Mouse (Mus musculus) T-cell, adult 2 months (primary cell): ENCODE measurements at regions not wholly inside any gene's neighbourhood (a gene's known extent, or its start where the extent isn't known, plus 50 kb on each side); places are given as distances from the start of the nearest gene placed in this dataset.
"Not testable (repeated sequence)": the region's sequence is repeated elsewhere in the genome, so short reads cannot be mapped to it uniquely, and the experiment has no call there.

Source experiments
- DNase-seq: peaks from one replicate; pipeline ENCODE4 v3.0.0; 2022; ENCODE audit warnings: low spot score

DNA sequence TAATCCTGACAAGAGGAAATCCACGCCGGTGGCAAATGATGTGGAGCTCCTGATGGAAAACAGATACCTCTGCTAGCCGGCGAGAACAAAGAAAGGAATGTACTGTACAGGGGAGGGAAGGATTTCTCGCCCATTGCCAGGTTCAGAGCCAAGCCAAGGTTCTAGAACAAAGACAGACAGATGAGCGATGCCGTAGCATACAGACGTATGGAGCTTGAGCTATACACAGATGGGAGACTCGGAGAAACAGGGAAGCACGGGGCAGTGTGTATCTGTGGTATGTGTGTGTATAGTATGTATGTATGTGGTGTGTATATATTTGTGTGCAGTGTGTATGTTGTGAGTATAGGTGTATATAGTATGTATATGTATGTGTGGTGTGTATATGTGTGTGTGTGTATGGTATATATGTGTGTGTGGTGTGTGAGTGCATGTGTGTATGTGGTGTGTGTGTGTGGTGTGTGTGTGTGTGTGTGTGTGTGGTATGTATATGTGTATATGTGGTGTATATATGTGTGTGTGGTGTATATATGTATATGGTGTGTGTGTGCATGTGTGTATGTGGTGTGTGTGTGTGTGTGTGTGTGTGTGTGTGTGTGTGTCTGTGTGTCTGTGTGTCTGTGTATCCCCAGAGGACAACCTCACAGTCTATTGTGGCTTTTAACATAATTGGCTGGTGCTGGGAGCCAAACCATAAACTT, 140.6 kb downstream of the Cand1 start:
- no peak for DNase-seq

- DNase-seq: no peak
These were observed 145.7 kb downstream of the Cand1 start for GRCm38 (mm10) chr10:119094166-119094565.

DNA sequence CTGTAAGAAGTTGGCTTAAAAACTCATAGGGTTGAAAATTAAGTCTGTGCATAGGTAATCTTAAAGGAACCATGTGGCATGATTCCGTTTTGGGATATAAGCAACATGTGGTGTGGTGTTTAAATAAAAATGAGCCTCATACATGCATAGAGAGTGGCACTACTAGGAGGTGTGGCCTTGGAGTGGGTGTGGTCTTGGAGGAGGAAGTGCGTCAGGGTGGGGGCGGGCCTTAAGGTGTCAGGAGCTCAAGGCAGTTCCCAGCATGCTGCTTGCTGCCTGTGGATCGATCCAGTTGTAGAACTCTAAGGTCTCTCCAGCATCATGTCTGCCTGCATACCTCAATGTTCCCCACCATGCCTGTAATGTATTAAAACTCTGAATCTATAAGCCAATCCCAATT, 152.0 kb downstream of the Cand1 start:
- DNase-seq: no peak

DNA sequence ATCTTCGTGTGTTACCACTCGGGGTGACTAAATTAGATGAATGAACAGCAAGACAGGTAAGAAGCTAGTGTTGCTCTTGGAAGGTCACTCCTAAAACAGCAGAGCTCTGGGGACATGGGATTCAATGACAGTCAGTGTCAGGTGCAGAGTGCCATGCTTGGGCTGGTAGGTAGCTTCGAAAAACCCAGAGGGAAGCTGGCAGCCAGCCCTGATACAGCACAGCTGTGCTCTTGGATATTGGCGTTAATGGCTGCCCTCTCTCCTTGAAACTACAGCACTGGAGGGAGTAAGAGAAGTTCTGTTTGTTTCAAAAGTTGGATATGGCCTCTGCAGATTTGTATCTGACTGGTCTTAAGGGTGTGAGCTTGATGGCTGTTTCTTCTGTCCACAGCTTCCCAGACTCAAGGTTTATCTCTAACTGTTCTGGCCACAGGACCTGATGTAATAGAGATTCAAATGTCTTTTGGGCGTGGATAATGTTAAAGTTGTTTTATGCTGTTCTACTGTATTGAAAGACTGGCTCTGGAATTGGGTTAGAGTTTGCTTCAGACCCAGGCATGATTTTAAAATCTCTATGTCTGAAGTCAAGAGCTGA, 152.7 kb downstream of the Cand1 start:
- DNase-seq: no peak

DNA sequence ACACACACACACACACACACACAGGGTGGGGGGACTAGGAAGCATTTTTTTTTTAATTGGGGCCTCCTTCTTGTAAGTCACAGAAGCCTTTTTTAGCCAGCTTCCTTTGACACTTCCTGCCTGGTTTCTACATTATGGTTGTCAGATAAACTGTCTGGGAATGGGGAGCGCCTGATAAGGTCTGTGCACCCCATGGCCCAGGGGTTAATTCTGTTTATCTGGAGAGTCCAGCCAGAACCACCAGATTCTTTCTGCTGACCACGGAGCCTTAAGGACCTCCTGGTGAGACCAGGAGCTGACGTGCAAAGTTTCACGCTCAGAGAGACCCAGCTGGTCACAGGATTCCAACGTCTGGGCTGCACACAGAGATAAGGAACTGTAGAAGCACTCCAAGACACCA, 153.4 kb downstream of the Cand1 start:
- no peak for DNase-seq

DNA sequence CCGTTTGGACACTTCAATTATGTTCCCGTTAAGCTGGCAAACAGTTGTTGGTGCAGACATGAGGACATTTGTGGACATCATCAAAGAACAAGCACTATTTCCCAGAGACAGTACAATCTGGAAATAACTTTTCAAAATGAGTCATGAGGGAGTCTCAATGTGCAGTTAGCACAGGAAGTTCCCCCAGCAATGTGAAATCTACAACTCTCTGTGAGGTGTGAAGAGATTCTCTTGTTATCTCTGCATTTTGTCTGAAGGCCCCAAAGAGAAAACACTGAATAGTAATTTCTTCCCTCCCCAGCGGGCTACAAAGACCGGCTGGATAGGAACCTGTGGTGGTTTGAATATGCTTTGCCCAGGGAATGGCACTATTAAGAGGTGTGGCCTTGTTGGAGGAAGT, 156.4 kb downstream of the Cand1 start:
- DNase-seq: no peak

- DNase-seq: no peak
These were observed 157.0 kb downstream of the Cand1 start for GRCm38 (mm10) chr10:119082861-119083260.

DNA sequence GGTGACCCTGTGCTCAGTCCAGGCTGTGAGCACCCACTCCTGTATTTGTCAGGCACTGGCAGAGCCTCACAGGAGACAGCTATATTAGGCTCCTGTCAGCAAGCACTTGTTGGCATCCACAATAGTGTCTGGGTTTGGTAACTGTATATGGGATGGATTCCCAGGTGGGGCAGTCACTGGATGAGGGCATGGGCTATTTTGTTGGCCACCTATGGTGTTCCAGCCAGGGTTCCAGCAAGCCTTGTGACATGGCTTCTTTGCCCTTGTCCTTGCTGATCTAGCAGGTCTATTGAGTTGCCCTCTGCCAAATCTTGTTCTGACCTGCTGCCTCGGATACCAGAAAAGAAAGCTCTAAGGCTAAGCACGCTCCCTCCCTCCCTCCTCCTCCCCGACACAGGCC, 158.1 kb downstream of the Cand1 start:
- not testable (repeated sequence) for DNase-seq

DNA sequence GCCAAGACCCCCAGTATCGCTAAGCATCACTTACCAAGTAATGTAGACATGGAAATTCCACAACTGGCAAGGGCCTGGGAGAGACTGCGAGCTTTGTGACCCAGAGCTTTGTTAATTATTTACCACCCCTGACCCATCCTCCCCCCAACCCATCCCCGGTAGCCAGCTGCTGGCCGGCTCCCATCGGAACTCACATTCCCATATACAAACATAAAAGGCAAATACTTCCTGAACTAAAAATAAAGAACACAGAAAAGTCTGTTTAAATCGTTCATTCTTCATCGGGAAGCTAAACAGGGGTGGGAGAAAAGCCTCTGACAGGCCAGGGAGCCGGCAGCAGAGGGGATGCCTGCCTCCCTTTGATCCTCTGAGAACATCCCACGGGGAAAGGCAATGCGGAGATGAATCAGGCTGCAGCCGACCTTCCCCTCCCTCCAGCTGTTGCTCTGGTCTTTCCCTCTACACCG, 163.7 kb downstream of the Cand1 start:
- no peak for DNase-seq

GRCm38 (mm10) chr10:119074887-119075286, 165.0 kb downstream of the Cand1 start:
- no peak for DNase-seq

DNA sequence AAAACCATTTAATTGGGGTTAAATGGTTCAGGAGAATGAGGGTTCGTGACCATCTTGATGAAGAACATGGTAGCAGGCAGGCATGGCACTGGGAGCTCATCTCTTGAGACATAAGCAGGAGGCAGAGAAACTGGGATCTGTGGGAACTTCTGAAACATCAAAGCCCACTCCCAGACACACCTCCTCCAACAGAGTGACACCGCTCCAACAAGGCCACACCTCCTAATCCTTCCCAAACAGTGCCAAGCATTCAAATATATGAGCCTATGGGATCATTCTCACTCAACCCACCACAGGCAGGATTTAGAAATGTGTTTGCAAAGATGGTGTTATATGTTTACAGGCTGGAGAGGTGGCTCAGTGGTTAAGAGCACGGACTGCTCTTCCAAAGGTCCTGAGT, 165.9 kb downstream of the Cand1 start:
- no peak for DNase-seq

GRCm38 (mm10) chr10:119069410-119069809, 170.4 kb downstream of the Cand1 start:
- DNase-seq: no peak

DNA sequence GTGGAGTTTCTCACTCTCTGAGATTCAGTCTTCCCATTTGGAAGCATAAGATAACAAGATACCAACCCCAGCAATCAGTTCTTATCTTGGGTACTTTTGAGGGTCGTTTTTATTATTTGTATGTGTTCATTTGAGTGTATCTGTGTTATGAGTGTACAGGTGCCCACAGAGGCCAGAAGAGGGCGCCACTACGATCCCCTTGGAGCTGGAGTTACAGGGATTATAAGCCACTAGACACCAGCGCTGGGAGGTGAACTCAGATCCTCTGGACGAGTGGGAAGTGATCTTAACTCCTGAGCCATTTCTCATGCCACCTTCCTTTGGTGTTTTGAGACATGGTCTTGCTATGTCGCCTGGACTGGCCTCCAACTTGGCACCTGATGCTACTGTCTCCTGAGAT, 172.0 kb downstream of the Cand1 start:
- DNase-seq: no peak

DNA sequence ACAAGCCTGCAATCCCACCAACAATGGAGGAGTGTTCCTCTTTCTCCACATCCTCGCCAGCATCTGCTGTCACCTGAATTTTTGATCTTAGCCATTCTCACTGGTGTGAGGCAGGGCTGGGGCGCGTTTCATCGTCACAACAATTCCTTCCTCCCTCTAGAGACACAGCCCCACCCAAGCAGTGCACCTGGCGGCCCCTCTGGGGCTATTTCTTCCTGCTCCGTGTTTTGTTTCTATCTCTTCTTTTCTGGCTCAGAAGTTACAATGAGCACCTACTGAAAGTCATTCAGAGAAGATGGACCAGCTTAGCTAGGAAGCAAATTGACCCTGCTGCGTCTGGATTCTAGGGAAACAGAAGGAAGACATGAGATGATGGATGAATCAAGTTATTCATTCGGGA, 172.5 kb downstream of the Cand1 start:
- peak; percentile 12 for DNase-seq

GRCm38 (mm10) chr10:119065974-119066373, 173.9 kb downstream of the Cand1 start:
- peak; percentile 57 for DNase-seq

DNA sequence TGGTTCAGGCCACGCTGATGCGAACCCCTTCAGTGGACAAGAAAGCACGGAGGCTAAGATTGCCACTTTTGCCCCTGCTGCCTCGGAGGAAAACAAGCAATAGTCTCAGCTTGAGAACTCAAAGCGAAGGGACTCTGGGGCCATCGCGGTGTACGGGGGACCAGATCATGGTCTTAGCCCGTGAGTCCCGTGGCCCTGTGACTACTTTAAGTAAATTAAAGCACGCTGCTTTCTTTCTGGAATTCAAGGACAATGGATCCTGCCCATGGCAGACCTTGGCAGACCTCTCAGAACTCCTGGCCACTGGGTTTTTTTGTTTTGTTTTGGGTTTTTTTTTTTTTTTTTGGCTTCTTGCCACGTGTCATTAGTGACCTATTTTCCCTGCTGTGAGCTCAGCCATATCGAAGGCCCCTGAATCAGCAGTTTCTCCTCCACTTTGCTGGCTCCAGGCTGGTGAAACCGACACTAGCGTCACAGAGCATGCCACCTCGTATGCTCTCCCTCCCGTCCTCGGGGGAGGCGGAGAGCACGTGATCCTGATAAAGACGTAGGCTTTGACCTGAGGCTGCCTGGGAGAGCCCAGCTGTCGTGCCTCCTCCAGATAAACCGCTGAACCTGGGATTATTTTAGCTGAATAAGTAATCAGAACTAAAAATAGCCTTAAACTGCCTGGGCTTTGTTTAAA, 174.6 kb downstream of the Cand1 start:
- DNase-seq: peak; percentile 59

GRCm38 (mm10) chr10:119064218-119064617, 175.6 kb downstream of the Cand1 start:
- no peak for DNase-seq

DNA sequence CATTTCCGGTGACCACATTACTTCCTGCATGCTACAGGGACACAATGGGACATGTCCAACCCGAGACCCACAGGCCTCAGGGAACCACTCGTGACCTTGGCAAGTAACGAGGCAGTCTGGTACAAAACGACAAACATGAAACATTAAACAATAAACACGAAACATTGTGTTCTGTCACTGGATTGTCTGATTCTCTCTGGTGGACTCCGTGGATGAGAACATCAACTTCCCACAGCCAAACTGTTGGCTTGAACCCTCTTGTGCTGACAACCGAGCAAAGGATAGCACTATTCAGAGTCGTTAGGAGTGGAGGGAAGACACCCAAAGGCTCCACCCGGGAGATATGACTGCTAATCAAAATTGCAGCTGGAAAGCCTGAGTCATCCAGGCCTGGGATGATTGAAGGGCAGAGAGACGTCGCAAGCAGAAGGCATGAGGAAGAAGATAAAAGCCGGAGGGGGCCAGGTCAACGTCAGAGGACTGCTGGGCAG, 176.6 kb downstream of the Cand1 start:
- DNase-seq: no peak

DNA sequence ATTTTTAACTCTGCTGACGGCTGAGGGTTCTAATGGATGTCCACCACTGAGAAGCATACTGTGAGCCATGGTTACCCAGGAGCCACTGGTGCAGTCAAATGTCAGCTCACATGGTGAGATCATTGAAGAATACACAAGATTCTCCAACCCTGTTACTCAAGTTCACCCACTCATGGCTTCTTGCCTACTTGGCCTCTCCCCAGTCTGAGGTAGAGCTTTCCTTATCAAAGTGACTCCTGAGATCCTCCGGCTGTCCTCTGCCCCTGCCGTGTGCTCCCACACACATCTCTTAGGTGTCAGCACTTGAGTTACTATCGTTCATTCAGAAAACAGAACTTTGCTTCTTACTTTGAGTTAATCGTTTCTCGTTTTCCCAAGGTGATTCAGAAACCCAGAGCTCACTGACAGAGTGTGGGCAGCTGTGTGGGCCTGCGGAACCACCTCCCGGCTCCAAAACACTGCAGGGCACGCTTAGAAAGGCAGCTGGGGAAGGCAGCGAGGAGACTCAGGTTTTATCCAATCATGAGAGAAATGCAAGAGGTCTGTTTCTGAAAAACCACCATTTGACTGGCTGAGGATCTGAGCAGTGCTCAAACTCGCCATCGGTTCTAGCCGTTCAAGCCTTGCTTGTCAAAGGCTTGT, 177.8 kb downstream of the Cand1 start:
- no peak for DNase-seq

GRCm38 (mm10) chr10:119061349-119061850, 178.5 kb downstream of the Cand1 start:
- DNase-seq: no peak

DNA sequence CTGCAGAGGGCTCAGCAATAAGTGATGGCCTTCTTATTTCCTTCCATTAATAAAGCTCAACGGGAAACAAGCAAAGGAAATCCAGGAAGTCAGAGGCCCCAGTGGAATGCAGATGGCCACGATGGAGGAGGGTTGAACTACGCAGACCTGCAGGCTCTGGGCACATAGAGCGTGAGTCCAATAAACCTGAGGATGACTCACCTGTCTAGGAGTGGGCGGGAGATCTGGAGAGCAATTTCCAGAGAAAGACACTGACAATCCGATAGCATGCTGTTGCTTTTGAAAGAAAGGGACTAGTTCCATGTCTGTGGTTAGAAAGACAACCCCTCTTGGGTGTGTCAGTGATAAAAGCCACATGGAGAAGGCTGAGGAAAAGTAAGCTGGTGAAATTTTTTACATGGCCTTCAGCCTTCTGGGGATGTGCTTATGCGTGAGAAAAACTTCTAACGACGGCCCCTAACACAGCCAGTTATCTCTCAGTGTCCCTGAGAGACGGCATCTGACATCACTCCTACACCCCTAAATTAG, 181.3 kb downstream of the Cand1 start:
- no peak for DNase-seq

GRCm38 (mm10) chr10:119055199-119055785, 184.6 kb downstream of the Cand1 start:
- DNase-seq: no peak
